Mouse (Mus musculus) thymus, adult 2 months (tissue): ENCODE measurements around the gene Ptpdc1. TPM values are rescaled to one million over a fixed set of nuclear protein-coding genes. Genes with fewer than 3 reads are reported as not detected.
A peak's percentile ranks its signal among the peaks of the same experiment; 100 is the strongest.

Source experiments
- DNase-seq: peaks from one replicate; pipeline ENCODE4 v3.0.0; 2021
- H3K27ac ChIP-seq: fragments of 200-500 bp; 2 replicates; pipeline ENCODE4 v1.5.1; 2012; ENCODE audit warnings: low read length, control low read depth; ENCODE audit not compliant: control insufficient read depth, insufficient read depth
- H3K27me3 ChIP-seq: fragments of 200-500 bp; 2 replicates; pipeline ENCODE4 v1.6.1; 2012; ENCODE audit warnings: mild to moderate bottlenecking, low read length, moderate library complexity, mixed read lengths; ENCODE audit not compliant: control insufficient read depth, insufficient read depth
- H3K36me3 ChIP-seq: fragments of 200-500 bp; 2 replicates; pipeline ENCODE4 v1.6.1; 2012; ENCODE audit warnings: mild to moderate bottlenecking, low read length, moderate library complexity; ENCODE audit not compliant: control insufficient read depth, insufficient read depth
- H3K4me1 ChIP-seq: fragments of 200-500 bp; replicated peaks from 2 replicates; pipeline ENCODE4 v1.6.1; 2012; ENCODE audit warnings: low read length; ENCODE audit not compliant: control insufficient read depth, insufficient read depth
- H3K4me3 ChIP-seq: fragments of 200-500 bp; 2 replicates; pipeline ENCODE4 v1.5.1; 2012; ENCODE audit warnings: mild to moderate bottlenecking, low read length, control low read depth, moderate library complexity; ENCODE audit not compliant: control insufficient read depth, insufficient read depth
- CTCF ChIP-seq: fragments of 200-500 bp; IDR thresholded peaks from 2 replicates; pipeline ENCODE4 v1.5.1; 2012; ENCODE audit warnings: mild to moderate bottlenecking, control low read depth, low read length, moderate library complexity, borderline replicate concordance; ENCODE audit not compliant: control insufficient read depth, poor library complexity, insufficient read depth; ENCODE audit errors: extremely low read depth
- POLR2A ChIP-seq: fragments of 200-500 bp; IDR thresholded peaks from 2 replicates; pipeline ENCODE4 v1.6.1; 2012; ENCODE audit warnings: mild to moderate bottlenecking, low read length, control low read depth, moderate library complexity; ENCODE audit not compliant: control insufficient read depth, poor library complexity, insufficient read depth; ENCODE audit errors: extremely low read depth
- WGBS: fragments of 180-500 bp; shearing (Covaris S2); methylation state at CpG from one replicate; pipeline ENCODE4 v1.1.7; 2018; 5-methylcytosine and 5-hydroxymethylcytosine counted together
- polyA plus RNA-seq: library from polyadenylated mRNA; depleted of rRNA; stranded (reverse); fragments of >200 nt; gene quantifications from 2 replicates; pipeline ENCODE4 v1.2.3, GENCODE M21; 2012; rRNA removed

The Ptpdc1 gene
- polyA plus RNA-seq: 1.1 and 1.3 TPM in 2 replicates

DNA sequence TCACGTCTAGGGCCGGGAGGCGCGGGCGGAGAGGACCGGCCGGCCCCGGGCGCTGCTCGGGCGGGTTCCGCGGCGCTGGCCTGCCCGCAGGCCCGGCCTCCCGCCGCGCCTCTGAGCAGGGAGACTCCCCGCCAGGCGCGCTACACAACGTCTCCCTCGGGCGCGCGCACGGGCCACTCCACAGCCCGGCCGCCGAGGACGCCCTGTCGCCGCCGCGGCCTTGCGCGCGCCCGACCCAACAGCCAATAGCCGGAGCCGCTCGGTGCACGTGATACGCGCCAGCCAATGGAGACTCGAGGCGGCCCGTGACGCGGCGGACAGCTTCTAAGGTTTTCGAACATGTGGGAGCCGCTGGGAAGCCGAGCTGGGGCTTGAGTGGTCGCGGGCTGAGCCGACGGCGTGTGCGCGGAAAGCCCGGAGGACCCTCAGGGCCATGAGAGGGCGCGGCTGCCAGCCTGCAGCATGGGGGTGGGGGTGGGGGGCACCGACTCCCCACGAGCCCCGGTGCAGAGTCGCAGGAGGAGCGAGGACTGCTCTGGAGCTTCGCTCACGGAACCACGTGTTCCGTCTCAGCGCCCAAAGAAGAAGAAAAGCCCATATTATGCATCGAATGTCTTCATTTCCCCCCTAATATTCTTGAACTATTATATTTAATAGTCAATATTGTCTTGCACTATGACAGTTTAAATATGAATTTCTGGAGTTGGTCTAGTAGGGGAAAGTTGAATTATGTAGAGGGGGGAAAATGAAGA is at the start of gene Ptpdc1:
Gene Ptpdc1 (minus strand): TSS at position 232 of the 752 bp plus-strand sequence.
- TF ChIP-seq POLR2A (peak; percentile 58; the same call in 1 of the 2 replicates), CTCF (peak; percentile 47; the same call in 1 of the 2 replicates)
- DNase-seq: peak; percentile 99
- Histone ChIP-seq H3K27ac (no peak within 1 kb of the TSS), H3K4me1 (0 out of 2 replicates have a peak, but pooled peaks cover 3% of the 10 kb centered on the region), H3K36me3 (no peaks in the 10 kb centered on the region), H3K4me3 (peak within 1 kb of the TSS; percentile 59), H3K27me3 (no peaks in the 10 kb centered on the region)
- WGBS: 2% methylated on average over 76 of the region's 76 CpGs

DNA sequence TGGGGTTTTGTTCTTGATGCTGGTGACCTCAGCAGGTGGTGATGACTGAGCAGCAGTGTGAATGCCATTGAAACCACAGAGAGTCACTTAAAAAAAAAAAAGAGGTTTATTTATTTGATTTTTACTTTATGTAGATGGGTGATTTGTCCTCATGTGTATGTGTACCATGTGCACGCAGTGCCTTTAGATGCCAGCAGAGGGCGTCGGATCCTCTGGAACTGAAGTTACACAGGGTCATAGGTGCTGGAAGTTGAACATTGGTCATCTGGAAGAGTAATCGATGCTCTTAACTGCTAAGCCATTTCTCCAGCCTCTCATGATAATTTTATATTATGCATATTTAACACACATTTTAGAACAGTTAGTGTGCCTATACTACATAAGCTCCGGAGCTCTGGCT is 49.1 kb upstream of the Ptpdc1 start:
- Histone ChIP-seq H3K27ac (no peak overlapping the region), H3K27me3 (peaks cover 10% of the 10 kb centered on the region), H3K36me3 (no peaks in the 10 kb centered on the region), H3K4me1 (0 out of 2 replicates have a peak, but pooled peaks cover 4% of the 10 kb centered on the region), H3K4me3 (no peak overlapping the region)
- 88% methylated on average over 5 of the region's 5 CpGs for WGBS
- no peak for DNase-seq
- TF ChIP-seq CTCF (no peak), POLR2A (no peak)

DNA sequence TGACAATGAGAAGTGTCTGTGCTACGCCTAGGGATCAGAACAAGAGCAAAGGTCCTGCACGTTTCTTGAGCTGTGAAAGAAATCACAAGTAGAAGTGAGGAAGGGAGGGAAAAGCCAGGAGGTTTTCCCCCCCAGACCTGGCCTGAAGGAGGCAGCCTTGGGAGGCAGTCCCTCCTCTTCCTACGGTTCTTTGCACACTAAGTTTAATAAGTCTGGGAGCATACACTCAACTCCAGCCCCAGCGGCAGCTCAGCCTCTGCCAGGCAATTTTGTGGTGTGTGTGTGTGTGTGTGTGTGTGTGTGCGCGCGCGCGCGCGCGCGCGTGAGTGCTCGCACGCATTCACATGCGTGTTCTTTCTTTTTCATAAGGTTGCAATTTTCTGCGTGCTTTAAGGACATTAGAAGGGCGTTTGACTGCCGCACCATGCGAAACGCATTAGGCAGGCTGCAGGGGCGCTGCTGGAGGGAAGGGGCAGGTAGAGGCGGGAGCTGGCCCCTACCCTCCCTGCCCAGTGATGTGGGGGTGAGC is 46.9 kb upstream of the Ptpdc1 start:
- no peak for TF ChIP-seq POLR2A
- no peak for TF ChIP-seq CTCF
- H3K27ac ChIP-seq: no peak overlapping the region
- peaks cover 24% of the 10 kb centered on the region for H3K27me3 ChIP-seq
- no peak overlapping the region for H3K4me3 ChIP-seq
- DNase-seq: no peak
- H3K4me1 ChIP-seq: peaks cover 10% of the 10 kb centered on the region
- 5% methylated on average over 24 of the region's 24 CpGs for WGBS
- H3K36me3 ChIP-seq: no peaks in the 10 kb centered on the region

DNA sequence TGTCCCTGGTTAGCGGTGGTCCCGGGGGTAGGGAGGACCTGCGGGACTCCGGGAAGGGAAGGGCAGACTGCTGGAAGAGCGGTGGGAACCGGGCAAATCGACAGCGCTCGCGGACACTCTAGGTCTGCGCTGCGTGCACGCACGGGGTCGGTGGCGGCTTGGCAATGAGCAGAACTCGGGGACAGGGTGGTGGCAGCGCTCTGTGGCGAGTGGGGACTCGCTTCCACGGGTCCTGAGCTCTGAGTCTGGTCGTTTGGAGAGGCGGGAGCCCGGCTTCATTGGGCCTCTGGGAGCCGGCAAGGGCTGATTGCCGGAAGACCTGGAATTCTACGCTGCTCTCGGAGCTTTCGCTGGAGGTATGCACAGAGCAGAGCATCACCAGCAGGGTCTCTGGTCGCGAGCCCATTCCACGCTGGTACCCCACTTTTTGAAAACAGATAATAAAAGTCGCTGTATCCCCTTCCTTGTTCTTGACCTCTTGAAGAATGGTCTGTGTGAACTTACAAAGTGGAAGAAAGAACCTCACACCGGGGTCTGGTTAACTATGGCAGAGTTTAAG is 43.6 kb upstream of the Ptpdc1 start:
- no peaks in the 10 kb centered on the region for H3K36me3 ChIP-seq
- H3K27me3 ChIP-seq: peaks cover 45% of the 10 kb centered on the region
- TF ChIP-seq POLR2A (no peak), CTCF (no peak)
- peaks cover 10% of the 10 kb centered on the region for H3K4me1 ChIP-seq
- DNase-seq: no peak
- WGBS: 2% methylated on average over 34 of the region's 34 CpGs
- no peak overlapping the region for H3K4me3 ChIP-seq
- H3K27ac ChIP-seq: no peak overlapping the region

DNA sequence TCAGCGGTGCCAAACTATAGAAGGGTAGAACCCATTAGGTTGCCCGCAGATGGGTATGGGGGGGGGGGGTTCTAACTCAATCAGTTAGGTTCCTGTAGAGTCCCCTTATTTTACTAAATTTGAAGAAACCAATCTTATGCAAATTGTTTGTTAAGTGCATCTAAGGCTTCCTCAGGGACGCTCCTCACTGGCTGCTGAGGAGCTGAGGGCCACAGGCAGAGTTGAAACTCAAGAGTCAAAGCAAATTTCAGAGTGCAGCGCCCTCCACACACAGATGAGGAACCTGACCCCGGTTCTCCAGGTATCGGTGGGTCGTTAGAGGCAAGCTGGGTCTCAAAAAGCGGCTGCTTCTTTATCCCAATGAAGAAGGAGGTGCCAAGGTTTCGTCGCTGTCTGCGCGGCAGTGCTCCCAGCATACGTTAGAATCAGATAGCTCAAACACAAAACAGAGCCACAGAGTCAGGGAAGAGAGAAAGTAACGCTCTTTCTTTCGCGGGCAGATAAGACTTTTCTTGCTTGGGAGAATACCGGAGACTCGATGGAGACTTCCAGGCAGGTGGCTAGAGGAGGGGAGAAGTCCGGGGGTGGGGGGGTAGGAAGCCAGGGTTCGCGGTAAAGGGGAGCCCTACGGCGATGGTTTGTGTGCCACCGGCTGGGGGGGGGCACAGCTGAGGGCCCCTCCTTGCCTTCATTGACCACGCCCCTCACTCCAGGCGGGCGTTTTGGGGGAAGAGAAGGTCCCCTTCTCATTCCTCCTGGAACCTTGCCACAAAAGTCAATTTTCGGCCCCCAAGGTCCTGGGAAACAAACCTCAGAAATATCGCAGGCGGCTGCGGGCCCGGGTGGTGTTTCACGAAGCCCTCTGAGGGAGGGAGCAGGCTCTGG is 42.9 kb upstream of the Ptpdc1 start:
- TF ChIP-seq POLR2A (no peak), CTCF (no peak)
- 3% methylated on average over 33 of the region's 33 CpGs for WGBS
- Histone ChIP-seq H3K4me3 (no peak overlapping the region), H3K4me1 (peaks cover 10% of the 10 kb centered on the region), H3K27me3 (peaks cover 47% of the 10 kb centered on the region), H3K36me3 (no peaks in the 10 kb centered on the region), H3K27ac (no peak overlapping the region)
- no peak for DNase-seq

DNA sequence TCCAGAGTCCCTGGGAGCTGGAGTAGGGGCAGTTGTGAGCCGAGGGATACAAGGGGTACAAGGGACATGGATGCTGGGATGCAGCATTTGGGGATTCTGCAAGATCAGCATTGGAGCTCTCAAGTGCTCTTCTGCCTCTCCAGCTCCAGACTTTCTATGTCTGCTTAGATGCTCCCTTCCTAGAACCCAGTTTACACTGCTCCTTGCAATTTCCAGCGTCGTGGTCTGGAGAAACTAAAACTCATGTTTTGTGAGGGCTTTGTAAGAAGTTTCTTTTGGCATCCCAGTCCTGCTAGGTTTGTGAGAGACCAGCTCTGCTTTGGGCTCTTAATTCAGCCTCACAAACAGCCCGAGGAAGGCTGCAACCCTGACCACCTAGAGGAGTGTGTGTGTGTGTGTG is 42.0 kb upstream of the Ptpdc1 start:
- Histone ChIP-seq H3K36me3 (no peaks in the 10 kb centered on the region), H3K27me3 (peaks cover 49% of the 10 kb centered on the region), H3K4me3 (no peak overlapping the region), H3K27ac (no peak overlapping the region), H3K4me1 (peaks cover 8% of the 10 kb centered on the region)
- 16% methylated on average over 4 of the region's 4 CpGs for WGBS
- no peak for TF ChIP-seq CTCF
- TF ChIP-seq POLR2A: no peak
- no peak for DNase-seq
